Mouse (Mus musculus) adrenal gland, postnatal 4 days (tissue): ENCODE data around the gene Mcm8. TPM values are rescaled to one million over a fixed set of nuclear protein-coding genes. Genes with fewer than 3 reads are reported as not detected.
A peak's percentile ranks its signal among the peaks of the same experiment; 100 is the strongest.

Experiments
- DNase-seq, 2 experiments: peaks; one replicate each; pipeline ENCODE4 v3.0.0; 2021 to 2022; ENCODE audit warnings: low spot score in 2 of 2, mixed read lengths in 2 of 2
- long read RNA-seq, 2 experiments: library from polyadenylated mRNA; stranded (forward); transcript quantifications; one replicate each; pipeline ENCODE4 v2.0.0; 2021
- total RNA-seq, 2 experiments: library from RNA; stranded (reverse); gene quantifications; 2 replicates each; pipeline ENCODE4 v1.2.3; 2021

Gene Mcm8
- 1 to 10 TPM; 7.9 to 8.0 TPM for total RNA-seq
- long read RNA-seq, experiment 1, transcript Mcm8-201 (19 exons, 3,179 nt), result major isoform, 5 of 7 reads
- long read RNA-seq, experiment 1, partial matches to known transcripts, result 0 of 7 reads
- long read RNA-seq, experiment 1, other reads (novel, unspliced or antisense), result 2 of 7 reads
- long read RNA-seq, experiment 2, transcript Mcm8-201 (19 exons, 3,179 nt), result major isoform, 17 of 19 reads
- long read RNA-seq, experiment 2, partial matches to known transcripts, result 0 of 19 reads
- long read RNA-seq, experiment 2, other reads (novel, unspliced or antisense), result 2 of 19 reads

DNA sequence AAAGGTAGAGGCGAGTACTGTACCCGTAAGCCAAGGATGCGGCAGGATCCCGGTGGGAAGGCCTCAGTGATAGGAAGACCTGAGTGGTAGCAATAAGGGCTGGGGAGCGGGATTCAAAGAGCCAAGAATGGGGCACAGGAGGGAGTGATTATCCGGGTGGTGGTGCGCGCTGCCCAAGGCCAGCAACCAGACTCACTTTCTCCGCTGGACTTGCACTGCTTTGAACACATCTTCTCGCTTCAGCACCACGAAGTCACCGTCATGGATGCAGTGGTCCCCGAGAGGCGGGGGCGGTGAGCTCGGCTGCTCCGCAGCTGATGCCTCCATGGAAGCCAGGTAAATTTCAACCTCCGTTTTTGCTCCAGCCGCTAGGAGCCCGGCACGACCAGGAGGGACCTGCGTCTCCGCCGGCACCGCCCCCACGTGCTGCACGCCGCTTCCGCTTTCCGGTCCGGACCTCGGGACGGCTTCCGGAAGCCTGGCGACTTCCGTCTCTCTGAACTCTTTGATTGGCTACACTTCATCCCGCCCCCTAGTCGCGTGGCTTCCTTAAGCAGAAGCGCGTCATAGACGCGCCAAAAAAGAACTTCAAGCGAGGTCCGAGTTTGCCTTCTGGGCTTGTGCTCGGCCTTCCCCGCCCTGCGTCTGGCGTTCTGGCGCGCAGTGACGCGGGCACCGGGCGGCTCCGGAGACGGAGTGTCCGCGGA, at the start of gene Mcm8, which contains the start of gene Trmt6:
TSS of gene Mcm8 (plus strand) at position 534 of the 707 bp plus-strand sequence.
TSS of gene Trmt6 (minus strand) at position 448 of the 707 bp plus-strand sequence.
- DNase-seq, result peak; percentile 61 to 70

DNA sequence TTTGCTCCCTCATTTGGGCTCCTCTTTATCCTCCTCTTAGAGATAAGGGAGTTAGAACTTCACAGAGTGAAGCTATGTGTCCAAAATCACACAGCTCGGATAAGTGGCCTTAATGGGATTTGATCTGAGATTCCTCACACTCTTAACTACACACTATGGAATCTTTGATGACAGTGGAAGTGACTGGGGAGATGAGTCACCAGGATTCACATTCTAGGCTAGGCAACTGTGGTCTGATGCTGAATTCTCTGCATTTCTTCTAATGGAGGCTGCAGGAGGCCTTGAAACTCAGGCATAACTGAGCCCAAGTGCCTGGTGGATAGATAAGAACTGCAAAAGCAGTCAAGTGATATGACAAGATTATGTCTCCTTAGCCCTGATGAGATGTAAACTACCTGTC, 45.1 kb upstream of the Mcm8 start:
- DNase-seq, result no peak

DNA sequence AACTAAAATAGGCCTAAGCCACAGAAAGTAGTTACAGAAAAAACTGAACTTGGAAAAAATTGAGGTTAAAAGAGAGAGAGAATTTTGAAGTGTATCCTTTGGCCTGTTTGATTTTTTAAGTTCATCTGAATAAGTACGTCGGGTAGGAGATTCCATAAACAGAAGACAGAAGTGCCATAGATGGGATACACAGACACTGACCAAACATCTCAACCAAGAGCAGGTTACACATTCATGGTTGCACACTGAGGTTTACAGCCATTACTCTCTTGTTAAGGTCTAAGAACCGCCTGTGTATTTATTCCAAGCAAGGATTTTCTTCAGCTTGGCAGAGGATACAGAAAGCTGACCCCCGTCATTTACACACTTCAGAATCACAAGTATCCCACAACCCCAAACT, 35.0 kb upstream of the Mcm8 start, which contains the start of gene Chgb:
TSS of gene Chgb (plus strand) at position 301 of the 400 bp plus-strand sequence.
- DNase-seq, result no peak

GRCm38 (mm10) chr2:132781439-132782068, 34.4 kb upstream of the Mcm8 start:
- peak; percentile 86 to 87 for DNase-seq

- DNase-seq, result no peak
Measured at GRCm38 (mm10) chr2:132784039-132784438, 31.9 kb upstream of the Mcm8 start.

DNA sequence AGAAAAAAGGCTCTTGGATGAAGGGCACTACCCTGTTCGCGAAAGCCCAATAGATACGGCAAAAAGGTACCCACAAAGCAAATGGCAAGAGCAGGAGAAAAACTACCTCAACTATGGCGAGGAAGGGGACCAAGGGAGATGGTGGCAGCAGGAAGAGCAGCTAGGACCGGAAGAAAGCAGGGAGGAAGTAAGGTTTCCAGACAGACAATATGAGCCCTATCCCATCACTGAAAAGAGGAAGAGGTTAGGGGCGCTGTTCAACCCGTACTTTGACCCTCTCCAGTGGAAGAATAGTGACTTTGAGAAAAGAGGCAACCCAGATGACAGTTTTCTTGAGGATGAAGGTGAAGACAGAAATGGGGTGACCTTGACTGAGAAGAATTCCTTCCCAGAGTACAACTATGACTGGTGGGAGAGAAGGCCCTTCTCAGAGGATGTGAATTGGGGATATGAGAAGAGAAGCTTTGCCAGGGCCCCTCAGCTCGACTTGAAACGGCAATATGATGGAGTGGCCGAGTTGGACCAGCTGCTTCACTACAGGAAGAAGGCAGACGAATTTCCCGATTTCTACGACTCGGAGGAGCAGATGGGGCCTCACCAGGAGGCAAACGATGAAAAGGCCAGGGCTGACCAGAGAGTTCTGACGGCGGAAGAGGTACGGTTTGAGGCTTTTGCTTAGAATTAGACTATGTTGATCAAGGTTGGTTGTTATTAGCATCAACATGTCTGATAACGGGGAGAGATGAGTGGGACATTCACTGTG, 22.3 kb upstream of the Mcm8 start:
- no peak for DNase-seq

GRCm38 (mm10) chr2:132794204-132794586, 21.7 kb upstream of the Mcm8 start:
- no peak for DNase-seq

- DNase-seq, result no peak
Measured at GRCm38 (mm10) chr2:132802976-132803375, 13.0 kb upstream of the Mcm8 start.

- DNase-seq, result no peak
Measured at GRCm38 (mm10) chr2:132841071-132841470, 25.1 kb downstream of the Mcm8 start.

DNA sequence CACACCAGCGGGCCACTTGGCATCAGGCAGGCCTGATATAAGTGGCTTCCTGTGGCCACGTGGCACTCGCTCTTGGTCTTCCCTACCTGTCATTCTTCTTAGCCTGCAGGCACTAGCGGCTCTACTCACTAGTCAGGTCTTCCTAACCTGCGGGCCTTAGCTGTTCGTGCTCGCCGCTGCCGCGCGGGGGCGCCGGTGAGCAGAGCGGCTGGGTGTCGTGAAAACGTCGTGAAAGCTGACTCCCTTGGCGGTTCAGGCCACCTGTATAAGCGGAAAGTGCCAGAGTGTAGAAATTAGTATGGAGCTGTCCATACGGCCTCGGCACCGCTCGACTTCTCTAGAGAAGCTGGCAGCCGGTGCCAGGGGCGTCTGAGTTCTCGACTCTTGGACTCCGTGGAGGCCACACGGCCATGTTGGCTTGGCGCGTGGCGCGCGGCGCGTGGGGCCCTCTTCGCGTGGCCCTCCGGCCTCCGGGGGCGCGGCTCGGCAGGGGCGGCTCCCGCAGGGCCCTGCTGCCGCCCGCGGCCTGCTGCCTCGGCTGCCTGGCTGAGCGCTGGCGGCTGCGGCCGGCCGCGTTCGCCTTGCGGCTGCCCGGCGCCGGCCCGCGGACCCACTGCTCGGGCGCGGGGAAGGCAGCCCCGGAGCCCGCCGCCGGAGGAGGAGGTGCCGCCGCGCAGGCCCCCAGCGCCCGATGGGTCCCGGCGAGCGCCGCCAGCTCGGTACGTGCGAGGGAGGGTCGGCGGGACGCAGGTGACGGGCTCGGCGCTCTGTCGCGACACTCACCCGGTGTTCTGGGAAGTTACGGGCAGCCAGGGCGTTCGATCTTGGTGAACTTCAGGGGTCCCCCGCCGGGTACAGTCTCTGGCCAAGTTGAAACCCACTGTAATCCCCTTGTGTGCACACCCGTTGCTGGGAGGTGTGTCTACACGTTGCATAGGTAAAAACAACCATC, 30.7 kb downstream of the Mcm8 start, which contains the start of gene Crls1:
TSS of gene Crls1 (plus strand) at position 260 of the 952 bp plus-strand sequence.
- DNase-seq, result peak; percentile 97

DNA sequence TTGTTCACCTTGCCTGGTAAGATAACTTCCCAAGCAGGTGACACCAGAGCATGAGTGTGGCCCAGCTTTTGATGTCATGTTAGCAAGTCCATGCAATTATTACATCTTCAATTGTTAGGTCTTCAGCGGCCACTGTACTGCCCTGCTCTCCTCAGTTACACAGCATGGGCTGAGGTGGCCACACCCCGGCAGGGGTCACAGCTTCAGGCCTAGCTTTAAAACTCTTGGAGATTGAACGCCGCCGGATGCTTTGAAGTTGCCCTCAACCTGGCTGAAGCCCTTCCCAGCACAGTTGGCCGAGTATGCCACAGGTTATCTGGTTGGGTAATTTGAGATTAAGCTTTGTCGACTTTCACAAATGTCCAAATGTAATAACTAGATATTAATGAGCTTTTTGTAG, 31.6 kb downstream of the Mcm8 start:
- DNase-seq, result no peak

- no peak for DNase-seq
Measured at GRCm38 (mm10) chr2:132848361-132848760, 32.4 kb downstream of the Mcm8 start.

DNA sequence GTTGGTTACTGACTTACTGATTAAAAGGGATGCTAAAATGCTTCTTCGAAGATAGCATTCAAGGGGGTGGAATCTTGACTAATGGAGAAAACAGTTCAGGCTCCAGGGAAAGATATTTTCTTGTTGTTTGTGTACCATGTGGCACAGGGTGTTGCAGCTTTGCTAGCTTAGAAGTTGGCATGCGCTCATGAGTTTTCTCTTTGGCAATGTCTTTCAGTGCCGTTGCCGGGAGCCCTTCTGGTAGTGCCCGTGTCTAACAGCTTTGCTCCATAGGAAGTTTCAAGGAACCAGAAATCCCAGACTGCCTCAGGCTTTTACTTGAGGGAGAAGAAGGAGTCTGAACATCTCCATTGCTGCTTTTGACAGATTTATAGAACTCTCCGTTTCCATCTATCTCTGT, 33.2 kb downstream of the Mcm8 start:
- DNase-seq, result no peak

DNA sequence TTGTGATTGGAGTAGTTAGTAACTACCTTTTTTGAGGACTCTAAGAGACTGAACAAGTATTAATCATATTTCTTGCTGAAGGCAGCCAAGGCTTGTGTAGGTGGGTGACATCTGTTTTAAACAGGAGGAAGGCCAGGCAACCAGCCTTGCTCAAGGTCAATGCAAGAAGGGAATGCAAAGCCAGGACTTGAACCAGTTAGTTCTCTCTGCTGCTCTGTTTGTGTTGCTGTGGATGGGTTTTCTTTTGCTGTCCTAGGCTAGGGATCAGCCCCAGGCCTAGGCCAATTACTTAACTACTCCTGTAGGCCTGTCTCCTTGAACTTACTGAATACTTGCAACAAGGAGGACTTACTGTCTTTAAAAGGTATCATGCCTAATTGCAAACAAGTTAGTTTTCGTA, 37.1 kb downstream of the Mcm8 start:
- DNase-seq, result no peak

DNA sequence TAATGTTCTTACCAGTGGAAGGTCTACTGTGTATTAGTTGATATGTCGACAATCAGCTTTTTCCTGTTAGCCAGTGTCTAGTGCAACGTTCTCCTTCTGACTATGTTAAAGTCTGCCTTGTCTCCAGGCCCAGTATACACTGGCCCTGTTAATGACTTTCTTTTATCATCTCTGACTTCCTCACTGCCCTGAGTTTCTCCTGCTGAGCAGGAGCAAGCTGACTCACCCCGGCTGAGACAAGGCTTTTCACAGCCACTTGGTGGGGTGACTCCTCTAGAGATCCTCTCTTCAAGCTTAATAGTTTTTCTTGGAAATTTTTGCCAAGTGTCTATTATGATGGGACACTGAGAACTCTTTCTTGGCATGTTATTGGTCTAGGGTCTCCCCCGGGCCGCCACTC, 40.4 kb downstream of the Mcm8 start:
- no peak for DNase-seq

- DNase-seq, result no peak
Measured at GRCm38 (mm10) chr2:132860435-132860834, 44.5 kb downstream of the Mcm8 start.

- no peak for DNase-seq
Measured at GRCm38 (mm10) chr2:132861456-132861855, 45.5 kb downstream of the Mcm8 start.

DNA sequence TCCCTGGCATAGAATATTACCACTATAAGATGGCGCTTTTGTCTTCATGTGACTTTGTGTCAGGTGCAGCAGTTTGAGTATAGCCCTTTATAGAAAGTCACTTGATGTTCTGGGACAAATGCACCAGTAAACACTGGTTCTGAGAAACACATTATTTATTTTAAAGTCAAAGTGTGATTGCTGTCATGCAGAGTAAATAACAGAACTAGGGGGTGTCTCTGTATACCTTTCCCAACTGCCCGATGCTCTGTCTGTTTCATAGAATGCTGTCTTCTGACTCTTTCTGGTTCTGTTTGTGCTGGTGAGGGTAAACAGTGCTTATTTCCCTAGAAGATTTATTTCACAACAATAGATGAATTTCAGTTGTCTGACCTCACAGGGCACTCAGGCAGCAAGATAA, 47.4 kb downstream of the Mcm8 start:
- DNase-seq, result no peak

DNA sequence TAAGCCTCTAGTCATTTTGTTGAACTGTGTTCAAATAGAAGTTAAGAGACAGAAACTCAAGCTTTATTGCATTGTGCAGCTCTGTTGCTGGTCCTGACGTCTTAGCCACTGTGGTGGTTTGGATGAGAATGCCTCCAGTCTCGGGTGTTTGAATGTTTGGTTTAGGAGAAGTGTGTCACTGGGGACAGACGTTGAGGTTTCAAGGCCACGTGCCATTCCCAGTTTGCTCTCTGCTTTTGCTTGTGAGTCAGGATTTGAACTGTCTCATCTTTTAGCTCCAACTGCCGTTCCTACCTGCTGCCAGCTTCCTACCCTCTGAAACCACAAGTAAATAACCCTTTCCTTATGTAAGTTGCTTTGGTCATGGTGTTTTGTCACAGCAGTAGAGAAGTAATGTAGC, 51.6 kb downstream of the Mcm8 start:
- no peak for DNase-seq

DNA sequence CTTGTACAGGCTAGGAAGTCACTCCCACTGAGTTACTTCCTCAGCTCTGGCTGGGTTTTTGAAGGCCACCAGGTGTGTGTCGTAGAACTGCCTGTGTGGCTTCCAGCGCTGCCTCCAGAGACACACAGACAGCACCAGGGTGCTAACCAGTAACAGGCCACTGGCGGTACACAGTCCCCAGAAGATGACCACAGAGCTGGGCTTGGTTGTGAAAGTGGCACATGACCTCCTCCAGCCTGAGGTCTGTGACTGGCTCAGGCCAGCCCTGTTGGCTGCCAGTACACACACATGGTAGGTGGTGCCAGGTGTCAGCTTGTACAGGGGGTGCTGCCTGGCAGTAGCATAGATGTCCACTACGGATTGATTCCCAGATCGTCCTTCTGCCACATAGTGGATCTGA, 53.7 kb downstream of the Mcm8 start:
- no peak for DNase-seq
